Mouse (Mus musculus) intestine, embryonic 14.5 days (tissue): ENCODE data around the gene Dtl. TPM values are rescaled to one million over a fixed set of nuclear protein-coding genes. Genes with fewer than 3 reads are reported as not detected.

Experiments used
- ATAC-seq: fragments of 200-750 bp; cut with Nextera tagmentation; replicated peaks from 2 replicates; pipeline ENCODE4 v1.8.0; 2017; ENCODE audit warnings: low read depth, moderate number of reproducible peaks, moderate TSS enrichment, moderate library complexity; ENCODE audit not compliant: low FRiP score, low TSS enrichment
- DNase-seq: peaks from one replicate; pipeline ENCODE4 v3.0.0-alpha.2; 2018; ENCODE audit warnings: low spot score
- H3K27ac ChIP-seq: fragments of 300-500 bp; sonication (generic); 2 replicates; pipeline ENCODE4 v1.5.1; 2014; ENCODE audit warnings: low read depth, mild to moderate bottlenecking, control low read depth
- H3K27me3 ChIP-seq: fragments of 300-500 bp; sonication (generic); replicated peaks from 2 replicates; pipeline ENCODE4 v1.6.1; 2014; ENCODE audit warnings: low read length, control low read depth; ENCODE audit not compliant: control insufficient read depth, insufficient read depth
- H3K36me3 ChIP-seq: fragments of 300-500 bp; sonication (generic); 2 replicates; pipeline ENCODE4 v1.6.1; 2014; ENCODE audit warnings: low read length, control low read depth; ENCODE audit not compliant: control insufficient read depth, insufficient read depth
- H3K4me1 ChIP-seq: fragments of 300-500 bp; sonication (generic); replicated peaks from 2 replicates; pipeline ENCODE4 v1.6.1; 2014; ENCODE audit warnings: low read length, control low read depth, mixed read lengths; ENCODE audit not compliant: control insufficient read depth, insufficient read depth
- H3K4me2 ChIP-seq: fragments of 300-500 bp; sonication (generic); 2 replicates; pipeline ENCODE4 v1.6.1; 2014; ENCODE audit warnings: low read length
- H3K4me3 ChIP-seq: fragments of 300-500 bp; sonication (generic); 2 replicates; pipeline ENCODE4 v1.5.1; 2014; ENCODE audit warnings: low read depth, low read length, control low read depth, mixed read lengths
- H3K9ac ChIP-seq: fragments of 300-500 bp; sonication (generic); 2 replicates; pipeline ENCODE4 v1.6.1; 2014; ENCODE audit warnings: mild to moderate bottlenecking, low read length
- H3K9me3 ChIP-seq: fragments of 300-500 bp; sonication (generic); 2 replicates; pipeline ENCODE4 v1.6.1; 2016; ENCODE audit warnings: low read length, control low read depth; ENCODE audit not compliant: control insufficient read depth
- WGBS: fragments of 180-500 bp; shearing (Covaris S2); extraction: QIAGEN DNeasy Blood & Tissue Kit; methylation state at CpG from one replicate; pipeline ENCODE4 v1.1.7; 2014; 5-methylcytosine and 5-hydroxymethylcytosine counted together
- polyA plus RNA-seq: library from polyadenylated mRNA; unstranded; fragments of >200 nt; fragmentation: Nextera tagmentation; extraction: Ambion mirVana; gene quantifications from 2 replicates; pipeline ENCODE4 v1.2.1, GENCODE M21; 2014

Dtl gene
- polyA plus RNA-seq, 1 experiment from 2014 or later, result 53.0 TPM

DNA sequence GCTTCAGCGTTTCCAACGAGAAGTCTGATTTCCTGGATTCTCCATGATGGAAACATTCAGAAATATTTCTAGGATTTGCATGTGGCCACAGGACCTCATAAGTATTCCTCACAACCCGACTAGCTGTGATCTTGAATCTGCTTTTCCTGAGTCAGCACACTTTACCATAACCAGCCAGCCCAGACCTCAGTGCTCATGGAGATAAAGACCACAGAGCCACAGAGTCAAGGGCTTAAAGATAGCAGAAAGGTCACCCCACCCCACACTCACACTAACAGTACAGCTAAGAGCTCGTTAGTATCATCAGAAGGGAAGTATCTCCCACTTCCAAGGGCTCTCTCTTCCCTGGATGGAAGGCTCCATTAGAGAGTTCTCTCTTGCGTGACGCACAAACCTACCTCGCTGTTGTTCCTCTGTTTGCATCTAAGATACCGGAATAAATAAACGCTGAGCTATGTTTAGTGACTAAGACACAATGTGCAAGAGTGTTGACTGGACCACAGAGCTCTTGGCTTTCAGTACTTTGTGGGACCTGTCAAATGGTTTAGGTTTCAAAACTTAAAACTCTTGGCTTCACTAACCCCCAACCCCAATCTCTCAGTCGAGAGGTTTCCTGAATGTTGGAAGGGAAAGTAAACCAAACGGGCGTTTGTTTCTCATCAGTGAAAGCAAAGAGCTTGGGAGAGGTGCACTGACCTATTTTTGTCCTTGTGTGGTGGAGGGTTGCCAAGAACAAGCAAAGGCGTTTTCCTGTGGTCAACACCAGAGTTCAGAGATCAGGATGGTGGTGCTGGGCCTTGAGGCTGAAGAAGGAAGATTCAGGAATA lies 81.7 kb downstream of the Dtl start:
- H3K4me3 ChIP-seq, result no peak overlapping the region
- H3K9ac ChIP-seq, result no peak overlapping the region
- no peaks in the 10 kb centered on the region for H3K27me3 ChIP-seq
- WGBS, result 73% methylated on average over 13 of the region's 13 CpGs
- ATAC-seq (no peak), DNase-seq (no peak)
- no peaks in the 10 kb centered on the region for H3K9me3 ChIP-seq
- no peak overlapping the region for H3K27ac ChIP-seq
- H3K4me2 ChIP-seq, result no peak overlapping the region
- no peaks in the 10 kb centered on the region for H3K36me3 ChIP-seq
- H3K4me1 ChIP-seq, result no peaks in the 10 kb centered on the region; the same call in 1 of the 2 replicates

DNA sequence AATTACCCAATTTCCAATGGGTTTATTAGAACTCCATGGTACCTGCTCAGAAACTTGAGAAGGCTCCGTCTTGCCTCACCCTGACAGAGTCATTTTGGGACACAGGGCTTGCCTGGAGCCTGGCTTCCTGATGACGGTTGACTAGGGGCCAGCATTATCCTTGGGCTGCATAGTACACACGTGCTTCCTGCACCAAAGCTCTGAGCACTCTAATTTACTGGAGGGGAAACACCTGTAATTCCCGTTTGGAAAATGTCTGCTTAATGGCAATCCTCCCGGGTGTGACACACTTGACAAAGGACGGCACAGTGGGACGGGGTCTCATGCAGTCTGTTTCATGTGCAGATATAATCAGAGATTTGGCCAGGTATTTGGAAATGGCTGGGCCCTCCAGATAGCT lies 84.9 kb downstream of the Dtl start:
- 64% methylated on average over 7 of the region's 7 CpGs for WGBS
- Histone ChIP-seq H3K9me3 (no peaks in the 10 kb centered on the region), H3K27me3 (no peaks in the 10 kb centered on the region), H3K4me1 (no peaks in the 10 kb centered on the region; the same call in 1 of the 2 replicates), H3K36me3 (no peaks in the 10 kb centered on the region), H3K4me2 (no peak overlapping the region), H3K4me3 (no peak overlapping the region), H3K9ac (no peak overlapping the region), H3K27ac (no peak overlapping the region)
- DNase-seq (no peak), ATAC-seq (no peak)

Other genes with a start within 250 kb of the Dtl start
- gene Tmem206, start 249.6 kb downstream of the Dtl start, polyA plus RNA-seq, result 21.0 and 21.9 TPM in 2 replicates
- gene Ppp2r5a, start 172.3 kb downstream of the Dtl start, polyA plus RNA-seq, result 25.2 and 27.1 TPM in 2 replicates
- gene Ints7, start 92 bp upstream of the Dtl start, polyA plus RNA-seq, result 51.7 and 61.6 TPM in 2 replicates
- gene Lpgat1, start 142.3 kb upstream of the Dtl start, polyA plus RNA-seq, result 22.2 and 22.7 TPM in 2 replicates
- gene Nek2, start 245.9 kb upstream of the Dtl start, polyA plus RNA-seq, result 39.8 and 40.6 TPM in 2 replicates